Mouse (Mus musculus): ENCODE results near the gene Dpy30.

Gene Dpy30

GRCm38 (mm10) chr17:74295026-74295970, 28.4 kb downstream of the Dpy30 start, which contains the start of gene Memo1:
Gene Memo1, minus strand, starts transcription at chr17:74295521.
- DNase-seq (ENCODE audit: low spot score in 2 of 2), result peak; percentile 58 to 62

DNA sequence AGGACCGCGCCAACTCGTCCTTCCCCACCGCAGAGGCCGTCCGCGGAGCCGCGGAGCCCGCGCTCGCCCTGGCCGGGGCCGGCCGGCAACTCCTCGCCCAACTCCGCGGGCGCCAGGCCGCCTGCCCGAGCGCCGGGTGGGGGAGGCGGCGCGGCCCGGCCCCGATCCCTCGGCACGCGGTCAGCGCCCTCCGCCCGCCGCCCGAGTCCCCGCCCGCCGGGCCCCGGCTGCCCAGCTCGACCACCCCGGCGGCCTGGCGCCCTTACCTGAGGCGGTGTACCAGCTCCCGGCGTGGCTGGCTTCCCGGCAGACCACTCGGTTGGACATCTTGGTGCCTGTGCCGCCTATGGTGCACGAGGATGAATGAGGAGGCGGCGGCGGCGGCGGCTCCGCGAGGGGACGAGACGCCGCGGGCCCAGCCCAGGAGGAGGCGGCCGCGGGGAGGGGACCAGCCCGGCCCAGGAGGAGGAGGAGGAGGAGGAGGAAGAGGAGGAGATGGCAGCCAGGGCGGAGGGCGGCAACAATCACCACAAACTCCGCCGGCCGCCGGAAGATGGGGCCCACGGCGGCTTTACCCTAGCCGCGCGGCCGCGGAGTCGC, 29.2 kb downstream of the Dpy30 start:
- peak; percentile 27 to 54 for DNase-seq (ENCODE audit: low spot score in 2 of 2)

DNA sequence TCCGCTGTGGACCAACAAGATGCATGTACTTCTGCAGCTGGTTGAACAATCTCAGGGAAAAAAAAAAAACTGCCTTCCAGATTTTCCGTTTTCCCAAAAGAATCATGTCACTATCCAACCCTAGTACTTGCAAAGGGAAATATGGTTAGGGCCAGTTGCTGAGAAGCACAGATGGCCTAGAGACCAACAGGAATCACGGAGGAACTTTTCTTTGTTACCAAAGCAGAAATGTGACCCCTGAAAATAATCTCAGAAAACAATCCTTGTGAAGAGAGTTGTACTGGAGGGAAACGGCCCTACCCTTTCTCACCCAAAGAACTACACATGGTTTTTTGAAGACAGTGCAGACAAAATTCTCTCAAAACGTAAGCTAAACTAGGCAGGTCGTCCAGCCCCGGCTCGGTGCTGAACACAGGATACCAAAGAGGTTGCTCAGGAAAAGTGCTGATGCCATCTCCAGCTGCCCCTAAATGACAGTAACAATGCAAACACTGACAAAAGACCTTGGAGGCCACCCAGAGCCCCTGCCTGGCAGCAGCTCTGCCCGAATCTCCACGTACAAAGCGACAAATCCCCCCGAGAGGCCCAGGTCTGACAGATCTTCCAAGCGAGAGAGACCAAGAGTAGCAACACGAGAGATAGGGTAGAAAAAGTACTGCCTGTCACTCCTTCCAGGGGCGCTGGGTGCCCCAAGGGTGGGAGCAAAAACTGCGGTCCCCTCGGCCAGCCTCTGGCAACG, 29.9 kb downstream of the Dpy30 start:
- DNase-seq (ENCODE audit: low spot score in 2 of 2), result peak in 1 of 2 experiments; percentile 9

- no peak for DNase-seq (ENCODE audit: low spot score in 2 of 2)
Observed at GRCm38 (mm10) chr17:74291640-74292361, 31.9 kb downstream of the Dpy30 start.

GRCm38 (mm10) chr17:74290869-74291268, 32.9 kb downstream of the Dpy30 start:
- no peak for DNase-seq (ENCODE audit: low spot score in 2 of 2)

DNA sequence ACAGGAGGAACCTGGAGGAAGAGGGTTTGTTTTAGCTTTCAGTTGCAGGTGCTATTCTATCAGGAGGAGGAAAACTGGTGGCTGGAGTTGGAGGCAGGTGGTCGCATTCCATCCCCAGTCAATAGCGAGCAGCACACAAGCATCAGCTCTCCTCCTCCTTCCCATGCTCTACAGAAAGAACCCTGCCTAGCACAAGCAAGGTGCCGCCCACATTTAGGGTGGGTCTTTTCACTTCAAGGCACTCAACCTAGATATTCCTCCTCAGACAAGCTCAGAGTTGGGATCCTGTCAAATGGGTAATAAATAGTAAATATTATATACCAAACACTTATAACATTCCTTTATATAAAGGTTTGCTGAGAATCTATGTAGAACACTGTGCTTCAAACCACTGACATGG, 33.5 kb downstream of the Dpy30 start:
- DNase-seq (ENCODE audit: low spot score in 2 of 2), result no peak

DNA sequence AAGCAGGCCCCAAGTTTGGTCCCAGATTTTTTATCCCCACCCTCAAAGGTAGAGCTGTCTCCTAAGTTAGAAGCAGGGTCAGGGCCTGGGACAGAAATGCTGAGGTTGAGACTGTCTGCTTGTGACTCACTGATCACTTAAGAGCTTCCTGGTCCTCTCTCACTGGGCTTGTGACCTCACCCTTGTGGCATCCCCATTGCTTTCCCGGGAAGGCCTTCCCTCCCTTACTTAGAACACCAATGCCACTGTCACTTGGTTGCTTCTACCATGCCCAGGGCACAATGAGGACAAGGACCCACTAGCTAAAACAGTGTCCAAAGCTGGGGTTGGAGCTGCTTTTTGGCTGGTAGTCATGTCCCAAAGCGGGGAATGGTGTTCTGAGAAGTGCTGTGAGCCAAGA, 35.1 kb downstream of the Dpy30 start:
- no peak for DNase-seq (ENCODE audit: low spot score in 2 of 2)

GRCm38 (mm10) chr17:74286140-74286730, 37.5 kb downstream of the Dpy30 start:
- no peak for DNase-seq (ENCODE audit: low spot score in 2 of 2)

GRCm38 (mm10) chr17:74285730-74286129, 38.0 kb downstream of the Dpy30 start:
- no peak for DNase-seq (ENCODE audit: low spot score in 2 of 2)

DNA sequence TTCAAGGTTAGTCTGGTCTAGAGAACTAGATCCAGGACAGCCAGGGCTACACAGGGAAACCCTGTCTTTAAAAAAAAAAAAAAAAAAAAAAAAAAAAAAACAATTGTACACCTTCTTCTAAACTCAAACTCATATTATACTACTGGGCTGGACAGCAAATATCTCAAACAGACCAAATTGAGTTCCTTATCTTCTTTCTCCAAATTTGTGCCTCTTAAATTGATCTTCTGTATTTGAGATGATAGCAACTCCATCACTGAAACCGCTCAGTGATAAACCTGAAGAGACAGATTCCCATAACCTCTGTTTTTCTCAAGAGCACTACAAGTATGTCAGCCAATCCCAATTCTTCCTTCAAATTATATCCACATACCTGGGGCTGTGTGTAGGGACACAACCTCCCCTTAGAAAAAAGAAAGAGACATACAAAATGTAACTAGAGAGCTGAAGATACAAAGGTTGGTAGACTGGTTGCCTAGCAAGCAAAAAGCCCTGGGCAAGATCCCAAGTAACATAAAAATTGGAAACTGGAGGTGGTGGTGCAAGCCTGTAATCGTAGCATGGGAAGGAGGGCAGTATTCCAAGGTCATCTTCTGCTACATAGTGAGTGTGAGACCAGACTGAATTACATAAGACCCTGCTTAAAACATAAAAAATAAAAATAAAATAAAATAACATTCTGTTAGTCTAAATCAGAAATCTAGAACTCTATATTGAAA, 39.2 kb downstream of the Dpy30 start:
- DNase-seq (ENCODE audit: low spot score in 2 of 2), result no peak

- no peak for DNase-seq (ENCODE audit: low spot score in 2 of 2)
Observed at GRCm38 (mm10) chr17:74282024-74282423, 41.7 kb downstream of the Dpy30 start.

DNA sequence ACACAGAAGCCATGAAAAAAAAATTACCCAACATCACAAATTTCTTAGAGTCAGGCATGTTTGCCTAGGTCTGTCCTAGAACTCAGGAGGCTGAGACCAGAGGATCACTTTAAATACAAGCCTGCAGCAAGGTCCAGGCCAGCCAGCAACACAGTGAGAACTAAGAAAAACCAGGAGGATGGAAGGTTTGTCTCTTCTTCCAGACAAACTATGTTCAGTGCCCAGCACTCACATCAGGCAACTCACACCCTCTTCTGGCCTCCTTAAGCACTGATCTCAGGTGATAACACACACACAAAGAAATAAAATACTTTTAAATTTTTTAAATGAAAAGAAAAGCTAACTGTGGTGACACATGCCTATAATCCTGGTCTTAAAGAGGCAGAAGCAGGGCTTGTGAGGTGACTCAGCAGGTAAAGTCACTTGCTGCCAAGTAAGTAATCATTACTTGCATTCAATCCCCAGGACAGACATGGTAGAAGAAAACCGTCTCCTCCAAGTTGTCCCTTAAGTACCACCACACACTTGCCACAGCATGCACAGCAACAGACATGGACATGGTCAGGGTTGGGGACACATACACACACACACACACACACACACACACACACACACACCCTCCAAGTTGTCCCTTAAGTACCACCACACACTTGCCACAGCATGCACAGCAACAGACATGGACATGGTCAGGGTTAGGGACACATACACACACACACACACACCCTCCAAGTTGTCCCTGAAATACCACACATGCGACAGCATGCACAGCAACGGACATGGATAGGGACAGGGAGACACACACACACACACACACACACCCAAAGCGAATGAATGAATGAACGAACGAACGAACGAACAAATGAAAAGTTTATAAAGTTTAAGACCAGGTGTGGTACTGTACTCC, 44.5 kb downstream of the Dpy30 start:
- DNase-seq (ENCODE audit: low spot score in 2 of 2), result no peak

- DNase-seq (ENCODE audit: low spot score in 2 of 2), result no peak
Observed at GRCm38 (mm10) chr17:74274471-74274870, 49.3 kb downstream of the Dpy30 start.

GRCm38 (mm10) chr17:74272683-74273205, 51.0 kb downstream of the Dpy30 start:
- no peak for DNase-seq (ENCODE audit: low spot score in 2 of 2)

DNA sequence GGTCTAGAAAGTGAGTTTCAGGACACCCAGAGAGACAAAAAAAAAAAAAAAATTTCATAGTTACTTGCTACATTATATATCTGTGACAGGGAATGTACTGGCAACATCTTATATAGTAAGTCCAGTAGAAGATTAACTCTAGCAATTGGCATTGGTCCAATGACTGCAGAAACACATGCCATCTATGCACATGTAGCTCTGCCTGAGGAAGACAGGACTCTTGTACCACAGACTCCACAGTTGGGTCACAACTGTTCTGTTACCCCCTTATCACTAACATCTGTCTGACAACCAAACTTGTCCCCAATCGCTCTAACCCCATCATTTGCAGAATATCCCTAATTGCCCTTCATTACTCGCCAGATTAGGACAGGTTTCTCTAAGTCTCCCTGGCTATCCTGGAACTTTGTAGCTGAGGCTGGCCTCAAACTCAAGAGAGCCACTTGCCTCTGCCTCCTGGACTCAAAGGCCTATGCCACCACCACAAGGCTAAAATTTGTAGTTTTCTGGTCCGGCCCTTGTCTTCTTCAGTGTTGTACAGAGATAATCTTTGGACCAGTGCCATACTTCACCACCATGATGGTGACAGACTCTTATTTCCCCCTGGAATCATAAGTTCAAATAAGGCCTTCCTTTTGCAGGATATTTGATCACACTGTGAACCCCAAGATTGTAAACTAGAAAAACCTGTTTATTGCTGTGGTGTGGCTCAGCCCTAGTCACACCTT, 52.0 kb downstream of the Dpy30 start:
- DNase-seq (ENCODE audit: low spot score in 2 of 2), result no peak

GRCm38 (mm10) chr17:74270205-74270604, 53.5 kb downstream of the Dpy30 start:
- DNase-seq (ENCODE audit: low spot score in 2 of 2), result no peak

DNA sequence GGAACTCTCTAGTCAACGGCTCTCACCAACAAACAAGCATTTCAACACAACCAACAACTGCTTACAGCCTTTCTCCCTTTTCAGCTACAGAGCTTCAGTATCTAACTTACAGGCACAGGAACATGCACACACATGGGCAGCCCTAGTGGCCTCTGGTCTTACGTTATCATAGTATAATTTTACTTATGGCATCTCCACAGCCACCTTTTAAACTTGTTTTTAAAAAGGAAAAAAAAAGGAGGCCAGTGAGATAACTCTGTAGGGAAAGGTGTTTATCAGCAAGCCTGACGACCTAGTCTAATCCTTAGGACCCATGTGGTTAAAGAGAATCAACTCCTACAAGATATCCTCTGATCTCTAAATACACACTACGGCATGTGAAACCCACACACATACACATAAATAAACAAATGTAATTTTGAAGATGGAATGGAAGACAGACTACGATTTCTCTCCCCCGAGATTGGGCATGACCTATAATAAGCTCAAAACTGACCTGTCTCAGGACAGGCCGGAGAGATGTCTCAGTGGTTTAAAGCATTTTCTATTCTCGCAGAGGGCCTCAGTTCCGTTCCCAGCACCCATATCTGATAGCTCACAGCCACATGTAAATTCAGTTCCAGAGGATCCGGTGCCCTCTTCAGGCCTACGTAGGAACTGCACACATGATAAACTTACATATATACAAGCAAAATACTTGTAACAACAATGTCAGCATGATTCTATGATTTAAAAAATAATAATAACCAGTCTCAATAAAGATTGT, 56.1 kb downstream of the Dpy30 start:
- no peak for DNase-seq (ENCODE audit: low spot score in 2 of 2)

DNA sequence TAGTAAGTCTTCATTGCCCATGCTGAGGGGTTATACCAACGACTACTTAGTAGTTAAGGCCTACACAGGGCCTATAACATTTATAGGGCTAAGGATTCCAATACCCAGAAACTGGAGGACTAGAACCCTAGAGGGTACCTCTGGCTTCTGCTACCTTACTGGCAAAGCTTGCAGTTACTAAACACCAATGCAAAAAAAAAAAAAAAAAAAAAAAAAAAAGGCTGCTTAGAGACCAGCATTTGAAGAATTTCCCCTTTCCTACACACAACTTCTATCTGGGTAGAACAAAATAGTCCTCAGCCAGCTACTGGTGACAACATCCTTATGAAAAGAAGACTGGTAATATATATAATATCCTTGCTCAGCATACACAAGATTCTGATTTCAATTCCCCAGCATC, 58.1 kb downstream of the Dpy30 start:
- no peak for DNase-seq (ENCODE audit: low spot score in 2 of 2)

Data from frontal cortex, postnatal 25 days (tissue).